Mouse (Mus musculus) forebrain, embryonic 13.5 days (tissue): Measurements from ENCODE around the gene Smyd1. TPM values are rescaled to one million over a fixed set of nuclear protein-coding genes. Genes with fewer than 3 reads are reported as not detected.

Source experiments
- ATAC-seq: fragments of 200-750 bp; cut with Nextera tagmentation; 2 replicates; pipeline ENCODE4 v1.8.0; 2017
- H3K27ac ChIP-seq: fragments of 300-500 bp; sonication (generic); 2 replicates; pipeline ENCODE4 v1.5.1; 2015; ENCODE audit warnings: inconsistent platforms, mild to moderate bottlenecking, moderate library complexity
- H3K27me3 ChIP-seq: fragments of 300-500 bp; sonication (generic); 2 replicates; pipeline ENCODE4 v1.6.1; 2015; ENCODE audit warnings: mild to moderate bottlenecking, inconsistent platforms
- H3K36me3 ChIP-seq: fragments of 300-500 bp; sonication (generic); 2 replicates; pipeline ENCODE4 v1.6.1; 2015; ENCODE audit warnings: mild to moderate bottlenecking, inconsistent platforms; ENCODE audit not compliant: poor library complexity, severe bottlenecking
- H3K4me1 ChIP-seq: fragments of 300-500 bp; sonication (generic); 2 replicates; pipeline ENCODE4 v1.6.1; 2015; ENCODE audit warnings: inconsistent platforms
- H3K4me2 ChIP-seq: fragments of 300-500 bp; sonication (generic); 2 replicates; pipeline ENCODE4 v1.6.1; 2015; ENCODE audit warnings: inconsistent platforms, mild to moderate bottlenecking, moderate library complexity
- H3K4me3 ChIP-seq: fragments of 300-500 bp; sonication (generic); 2 replicates; pipeline ENCODE4 v1.5.1; 2015; ENCODE audit warnings: mild to moderate bottlenecking, inconsistent platforms
- H3K9ac ChIP-seq: fragments of 300-500 bp; sonication (generic); 2 replicates; pipeline ENCODE4 v1.6.1; 2015; ENCODE audit warnings: mild to moderate bottlenecking, inconsistent platforms
- H3K9me3 ChIP-seq: fragments of 300-500 bp; sonication (generic); replicated peaks from 2 replicates; pipeline ENCODE4 v1.6.1; 2016; ENCODE audit warnings: inconsistent platforms
- WGBS: fragments of 180-500 bp; shearing (Covaris S2); methylation state at CpG from one replicate; pipeline ENCODE4 v1.1.7; 2015; 5-methylcytosine and 5-hydroxymethylcytosine counted together
- microRNA-seq: library from miRNA; unstranded; fragments of <30 nt; microRNA quantifications from one replicate; pipeline ENCODE4, GENCODE M21; 2016
- polyA plus RNA-seq: library from polyadenylated mRNA; unstranded; fragments of >200 nt; fragmentation: Nextera tagmentation; extraction: Ambion mirVana; gene quantifications from 2 replicates; pipeline ENCODE4 v1.2.1, GENCODE M21; 2015

The Smyd1 gene
- polyA plus RNA-seq, 1 experiment from 2014 or later, result 0.05 TPM

DNA sequence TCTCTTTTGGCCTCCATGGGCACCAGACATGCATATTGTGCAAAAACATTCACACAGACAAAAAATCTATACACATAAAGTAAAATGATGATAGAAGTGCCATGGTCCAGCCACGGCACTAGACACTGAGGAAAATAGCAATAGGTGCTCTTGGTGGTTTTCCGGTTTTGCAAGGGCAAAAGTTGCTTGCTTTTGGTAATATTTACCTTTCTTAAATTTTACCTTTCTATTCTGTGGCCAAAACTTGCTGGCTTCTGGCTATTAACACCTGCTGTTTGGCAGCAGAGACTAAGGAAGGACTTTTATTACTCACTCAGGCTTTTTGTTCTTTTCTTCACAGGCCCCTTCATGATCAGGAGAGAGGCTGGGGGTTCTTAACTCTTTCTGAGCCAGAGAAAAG is 131.5 kb downstream of the Smyd1 start:
- Histone ChIP-seq H3K9me3 (no peaks in the 10 kb centered on the region), H3K36me3 (no peaks in the 10 kb centered on the region), H3K9ac (no peak overlapping the region), H3K4me1 (no peaks in the 10 kb centered on the region), H3K27ac (no peak overlapping the region), H3K4me2 (no peak overlapping the region), H3K4me3 (no peak overlapping the region), H3K27me3 (no peaks in the 10 kb centered on the region)
- no peak for ATAC-seq
- 92% methylated on average over 2 of the region's 2 CpGs for WGBS

DNA sequence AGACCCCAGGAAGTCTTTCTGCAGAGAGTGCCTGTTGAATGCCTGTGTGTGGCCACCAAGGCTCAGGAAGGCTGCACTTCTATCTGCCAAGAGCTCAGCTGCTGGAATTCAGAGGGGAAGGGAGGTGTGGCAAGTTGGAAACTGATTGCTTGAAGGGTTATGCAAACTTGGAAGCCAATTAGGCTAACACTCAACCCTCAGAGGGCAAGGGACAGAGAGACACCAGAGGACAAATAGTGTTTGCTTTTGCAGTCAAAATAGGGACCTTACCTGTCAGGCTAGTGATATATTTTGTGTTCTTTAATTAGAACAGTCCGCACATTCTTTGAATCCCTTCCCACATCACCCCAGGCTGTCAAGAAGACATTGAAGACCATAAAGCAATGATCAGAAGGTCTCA is 132.5 kb downstream of the Smyd1 start:
- Histone ChIP-seq H3K9ac (no peak overlapping the region), H3K36me3 (no peaks in the 10 kb centered on the region), H3K27me3 (no peaks in the 10 kb centered on the region), H3K9me3 (no peaks in the 10 kb centered on the region), H3K4me3 (no peak overlapping the region), H3K27ac (no peak overlapping the region), H3K4me1 (no peaks in the 10 kb centered on the region), H3K4me2 (no peak overlapping the region)
- 83% methylated on average over 1 of the region's 1 CpGs for WGBS
- no peak for ATAC-seq

DNA sequence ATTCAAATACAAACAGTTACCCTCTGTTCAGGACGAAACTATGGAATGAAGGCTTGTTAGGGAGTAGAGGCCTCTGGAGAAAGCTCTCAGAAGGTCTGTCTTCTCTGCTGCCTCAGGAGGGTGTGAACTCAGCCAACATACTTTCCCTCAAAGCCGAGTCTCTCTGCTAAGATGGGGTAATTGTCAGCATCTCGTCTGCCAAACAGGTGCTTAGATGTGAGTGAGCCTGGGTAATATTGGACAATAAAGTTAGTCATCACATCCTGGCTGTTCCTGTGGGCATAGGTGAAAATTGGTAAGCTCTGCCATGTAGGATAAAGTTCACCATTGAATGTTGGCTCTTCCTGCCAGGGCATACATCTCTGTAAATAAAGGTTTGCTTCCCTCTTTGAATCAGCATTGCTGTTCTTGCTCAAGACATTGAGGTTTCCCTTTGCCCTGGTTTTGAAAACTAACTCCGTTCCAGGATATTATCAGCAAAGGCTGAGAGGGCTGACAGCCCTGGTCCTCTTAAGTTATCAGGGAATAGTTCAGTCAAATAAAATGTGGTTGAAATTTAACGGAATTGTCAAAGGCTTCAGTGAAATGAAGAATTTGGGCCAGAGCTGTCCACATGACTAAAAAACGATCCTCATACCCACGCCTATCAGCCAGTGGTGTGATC is 137.0 kb downstream of the Smyd1 start:
- Histone ChIP-seq H3K9ac (no peak overlapping the region), H3K27ac (no peak overlapping the region), H3K4me1 (no peaks in the 10 kb centered on the region), H3K9me3 (no peaks in the 10 kb centered on the region), H3K36me3 (no peaks in the 10 kb centered on the region), H3K27me3 (no peaks in the 10 kb centered on the region), H3K4me3 (no peak overlapping the region), H3K4me2 (no peak overlapping the region)
- no peak for ATAC-seq
- 85% methylated on average over 7 of the region's 7 CpGs for WGBS

DNA sequence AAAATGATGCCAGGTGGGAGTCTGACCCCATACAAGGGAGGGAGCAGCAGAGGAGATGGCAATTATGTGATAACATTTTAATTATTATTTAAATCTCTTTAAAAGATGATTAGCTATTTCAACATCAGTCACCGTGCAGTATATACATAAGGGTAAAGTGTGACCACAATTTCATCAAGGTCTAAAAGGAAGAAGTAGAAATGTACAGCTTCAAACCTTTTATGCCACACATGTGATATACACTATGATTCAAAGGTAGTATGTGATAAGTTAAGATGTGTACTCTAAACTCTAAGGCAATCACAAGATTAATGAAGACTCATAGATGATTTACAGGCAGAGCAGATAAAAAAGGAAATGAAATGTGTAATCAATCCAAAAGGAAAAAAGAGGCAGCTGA is 141.4 kb downstream of the Smyd1 start:
- Histone ChIP-seq H3K36me3 (no peaks in the 10 kb centered on the region), H3K9ac (no peak overlapping the region), H3K27me3 (no peaks in the 10 kb centered on the region), H3K4me1 (no peaks in the 10 kb centered on the region), H3K4me2 (no peak overlapping the region), H3K4me3 (no peak overlapping the region), H3K27ac (no peak overlapping the region), H3K9me3 (no peaks in the 10 kb centered on the region)
- ATAC-seq, result no peak
- WGBS, result 88% methylated on average over 1 of the region's 1 CpGs

DNA sequence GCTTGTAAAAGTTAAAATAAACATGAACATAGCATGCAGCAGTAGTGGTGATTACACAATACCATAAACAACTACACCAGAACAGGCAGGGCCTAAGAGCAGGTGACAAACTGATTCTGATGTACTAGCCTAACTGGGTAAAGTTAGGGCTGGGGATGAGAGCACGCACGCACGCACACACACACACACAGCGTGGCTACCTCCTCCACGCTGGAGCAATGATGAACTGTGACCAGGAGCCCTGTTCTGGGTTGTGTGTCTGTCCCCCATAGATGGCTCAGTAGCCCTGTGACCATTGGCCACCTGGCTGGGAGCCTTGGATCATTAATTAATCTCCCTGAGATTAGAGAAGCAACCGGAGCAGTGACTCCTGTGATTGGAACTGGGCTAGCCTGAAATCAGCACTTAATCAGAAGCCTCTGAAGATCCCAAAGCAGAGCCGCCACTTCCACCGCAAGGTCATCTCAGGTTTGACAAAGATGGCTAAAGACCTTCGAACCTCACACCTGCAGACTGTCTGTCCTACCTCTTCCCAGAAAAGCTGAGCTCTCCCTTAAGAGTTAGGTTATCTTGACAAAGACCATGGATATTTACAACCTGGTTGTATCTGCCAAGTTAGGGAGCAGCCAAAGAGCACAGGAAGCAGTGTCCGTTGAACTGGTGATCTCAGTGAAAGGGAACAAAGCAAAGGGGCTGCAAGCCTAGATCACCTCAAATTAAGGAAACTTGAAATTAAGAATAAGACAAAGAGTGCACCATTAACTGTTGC is 149.0 kb downstream of the Smyd1 start:
- no peaks in the 10 kb centered on the region for H3K4me1 ChIP-seq
- WGBS, result 92% methylated on average over 10 of the region's 10 CpGs
- no peaks in the 10 kb centered on the region for H3K27me3 ChIP-seq
- no peaks in the 10 kb centered on the region for H3K9me3 ChIP-seq
- no peak overlapping the region for H3K4me2 ChIP-seq
- H3K4me3 ChIP-seq, result no peak overlapping the region
- H3K27ac ChIP-seq, result no peak overlapping the region
- no peak overlapping the region for H3K9ac ChIP-seq
- ATAC-seq, result no peak
- H3K36me3 ChIP-seq, result no peaks in the 10 kb centered on the region

DNA sequence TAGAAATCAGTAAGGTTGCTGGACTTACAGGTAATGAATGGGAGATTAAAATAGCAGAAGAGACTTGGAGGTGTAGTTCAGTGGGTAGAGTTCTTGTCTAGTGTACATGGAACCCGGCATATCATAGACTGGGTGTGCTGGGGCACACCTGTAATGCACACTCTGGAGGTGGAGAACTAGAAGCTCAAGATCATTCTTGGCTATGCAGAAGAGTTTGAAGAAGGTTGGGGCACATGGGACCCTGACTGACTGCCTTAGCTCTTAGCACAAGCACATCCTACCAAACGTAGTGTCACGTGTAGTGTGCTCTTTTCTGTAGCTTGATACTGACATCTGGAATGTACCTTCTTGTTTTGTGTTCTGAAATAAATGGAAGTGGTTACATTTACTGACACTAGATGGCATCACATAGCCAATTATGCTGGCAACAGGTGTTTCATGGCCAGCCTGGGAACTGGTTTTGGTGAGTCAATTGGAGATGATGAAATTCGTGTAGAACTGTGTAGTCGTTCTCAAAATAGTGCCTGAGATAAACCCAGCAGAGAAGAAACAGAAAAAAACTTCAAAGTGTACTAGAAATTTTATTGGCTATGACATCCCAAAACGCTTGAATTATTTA is 155.4 kb downstream of the Smyd1 start:
- Histone ChIP-seq H3K4me1 (no peaks in the 10 kb centered on the region), H3K4me3 (no peak overlapping the region), H3K9me3 (no peaks in the 10 kb centered on the region), H3K9ac (no peak overlapping the region), H3K36me3 (no peaks in the 10 kb centered on the region), H3K27me3 (no peaks in the 10 kb centered on the region), H3K27ac (no peak overlapping the region), H3K4me2 (no peak overlapping the region)
- WGBS, result 49% methylated on average over 6 of the region's 6 CpGs
- no peak for ATAC-seq

DNA sequence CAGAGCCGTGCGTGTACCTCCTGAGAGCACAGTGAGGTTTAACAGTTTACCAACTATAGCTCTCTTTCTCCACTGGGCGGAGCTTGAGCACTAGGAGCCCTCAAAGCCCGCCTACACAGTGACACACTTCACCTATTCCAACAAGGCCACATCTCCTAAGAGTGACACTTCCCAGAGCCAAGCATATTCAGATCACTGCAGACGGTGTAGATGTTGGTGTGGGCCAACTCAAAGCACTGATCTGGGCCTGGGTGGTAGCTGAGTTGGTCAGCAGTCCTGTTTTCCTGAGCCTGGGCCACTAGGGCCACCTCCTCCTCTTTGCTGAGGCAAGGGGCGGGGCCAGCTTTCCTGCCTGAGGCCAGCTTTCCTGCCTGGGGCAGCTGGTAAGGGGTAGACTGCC is 157.6 kb downstream of the Smyd1 start:
- H3K27ac ChIP-seq, result no peak overlapping the region
- WGBS, result 28% methylated on average over 6 of the region's 6 CpGs
- H3K9me3 ChIP-seq, result no peaks in the 10 kb centered on the region

More for the DNA sequence above, 157.6 kb downstream of the Smyd1 start:
- Histone ChIP-seq H3K4me3 (no peak overlapping the region), H3K27me3 (no peaks in the 10 kb centered on the region), H3K4me2 (no peak overlapping the region), H3K9ac (no peak overlapping the region), H3K36me3 (no peaks in the 10 kb centered on the region), H3K4me1 (no peaks in the 10 kb centered on the region)
- ATAC-seq, result 0 out of 2 replicates have a peak, but pooled peaks have one; percentile 16

Small RNA genes within 50 kb of the gene (microRNA-seq; reads per million reads assigned to microRNA genes)
- gene Mir8112, result 23.9 reads per million, percentile 32 among the genes with 10 or more reads in this experiment

Other genes with a start within 250 kb of the Smyd1 start
- gene Thnsl2, start 177.8 kb downstream of the Smyd1 start, polyA plus RNA-seq, result 2.9 and 4.6 TPM in 2 replicates
- gene Fabp1, start 122.4 kb downstream of the Smyd1 start, polyA plus RNA-seq, result not detected in 2 replicates
- 24.1 and 24.3 TPM in 2 replicates for gene Krcc1, start 50.6 kb downstream of the Smyd1 start, polyA plus RNA-seq
- 0.14 TPM in 1 of 2 replicates, not detected in the other for gene Cd8b1, start 555 bp upstream of the Smyd1 start, polyA plus RNA-seq
- gene Cd8a, start 51.2 kb upstream of the Smyd1 start, polyA plus RNA-seq, result not detected in 2 replicates
- gene Rmnd5a, start 118.4 kb upstream of the Smyd1 start, polyA plus RNA-seq, result 6.8 and 9.0 TPM in 2 replicates
- 16.9 and 18.8 TPM in 2 replicates for gene Rnf103, start 171.7 kb upstream of the Smyd1 start, polyA plus RNA-seq
- 48.9 and 54.9 TPM in 2 replicates for gene Chmp3, start 221.6 kb upstream of the Smyd1 start, polyA plus RNA-seq